Mouse (Mus musculus): ENCODE data around the gene M1ap. TPM values are rescaled to one million over a fixed set of nuclear protein-coding genes. Genes with fewer than 3 reads are reported as not detected.
A peak's percentile ranks its signal among the peaks of the same experiment; 100 is the strongest.

Gene M1ap
- polyA plus RNA-seq, 1 experiment from 2014 or later, result 0.26 TPM

DNA sequence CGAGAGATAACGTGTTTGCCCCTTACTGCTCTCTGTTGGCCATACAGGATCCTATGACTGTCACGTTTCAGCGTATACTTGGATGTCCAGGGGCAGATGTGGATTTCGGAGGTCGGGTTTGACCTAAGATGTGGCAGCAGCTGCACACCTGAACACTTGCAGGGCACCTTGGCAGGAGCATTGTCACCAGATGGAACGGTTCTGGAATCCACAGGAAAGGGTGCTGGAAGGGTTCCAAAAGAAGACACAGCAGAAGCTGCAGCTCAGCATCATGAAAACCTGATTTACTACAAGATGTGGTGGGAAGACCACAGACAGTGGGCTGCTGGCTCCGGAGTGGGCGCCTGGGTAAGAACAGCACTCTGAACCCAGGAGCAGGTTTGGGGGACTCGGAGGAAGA is 20.6 kb upstream of the M1ap start:
- H3K4me1 ChIP-seq (ENCODE audit: control insufficient read depth, insufficient read depth, low read length), result no peaks in the 10 kb centered on the region
- H3K36me3 ChIP-seq (ENCODE audit: control insufficient read depth, insufficient read depth, low read length), result no peaks in the 10 kb centered on the region
- WGBS, result 75% methylated on average over 10 of the region's 10 CpGs
- ATAC-seq (ENCODE audit: insufficient read depth, low FRiP score), result no peak
- H3K9me3 ChIP-seq (replicated peaks; ENCODE audit: control insufficient read depth, low read length), result no peaks in the 10 kb centered on the region
- H3K9ac ChIP-seq (ENCODE audit: low read length), result no peak overlapping the region
- no peaks in the 10 kb centered on the region for H3K27me3 ChIP-seq (ENCODE audit: control insufficient read depth, insufficient read depth, low read length)
- H3K4me2 ChIP-seq (ENCODE audit: low read depth, low read length), result no peak overlapping the region
- H3K27ac ChIP-seq (ENCODE audit: low read length), result no peak overlapping the region
- no peak overlapping the region for H3K4me3 ChIP-seq (replicated peaks; ENCODE audit: low read length)

DNA sequence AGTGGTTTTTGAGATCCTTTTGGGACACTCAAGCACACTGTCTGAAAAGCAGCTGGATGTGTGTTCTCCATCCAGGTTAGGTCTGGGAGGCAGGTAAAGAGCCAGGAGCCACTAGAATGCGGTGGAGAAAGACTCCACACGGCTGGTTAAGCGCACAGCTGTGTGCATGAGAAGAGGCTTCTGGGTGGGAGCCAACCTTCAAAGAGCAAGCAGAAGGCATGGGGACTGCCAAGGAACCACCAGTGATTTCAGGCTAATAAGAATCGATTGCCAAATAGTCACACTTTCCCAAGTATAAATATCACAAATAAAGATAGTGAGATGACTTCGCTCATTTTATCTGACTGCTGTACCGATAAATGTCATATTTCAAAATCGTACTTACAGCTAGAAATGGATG is 20.2 kb upstream of the M1ap start:
- Histone ChIP-seq H3K9ac (ENCODE audit: low read length) (no peak overlapping the region), H3K27ac (ENCODE audit: low read length) (no peak overlapping the region), H3K4me1 (ENCODE audit: control insufficient read depth, insufficient read depth, low read length) (no peaks in the 10 kb centered on the region), H3K36me3 (ENCODE audit: control insufficient read depth, insufficient read depth, low read length) (no peaks in the 10 kb centered on the region), H3K4me2 (ENCODE audit: low read depth, low read length) (no peak overlapping the region), H3K27me3 (ENCODE audit: control insufficient read depth, insufficient read depth, low read length) (no peaks in the 10 kb centered on the region), H3K9me3 (replicated peaks; ENCODE audit: control insufficient read depth, low read length) (no peaks in the 10 kb centered on the region), H3K4me3 (replicated peaks; ENCODE audit: low read length) (no peak overlapping the region)
- 79% methylated on average over 7 of the region's 7 CpGs for WGBS
- ATAC-seq (ENCODE audit: insufficient read depth, low FRiP score), result no peak

DNA sequence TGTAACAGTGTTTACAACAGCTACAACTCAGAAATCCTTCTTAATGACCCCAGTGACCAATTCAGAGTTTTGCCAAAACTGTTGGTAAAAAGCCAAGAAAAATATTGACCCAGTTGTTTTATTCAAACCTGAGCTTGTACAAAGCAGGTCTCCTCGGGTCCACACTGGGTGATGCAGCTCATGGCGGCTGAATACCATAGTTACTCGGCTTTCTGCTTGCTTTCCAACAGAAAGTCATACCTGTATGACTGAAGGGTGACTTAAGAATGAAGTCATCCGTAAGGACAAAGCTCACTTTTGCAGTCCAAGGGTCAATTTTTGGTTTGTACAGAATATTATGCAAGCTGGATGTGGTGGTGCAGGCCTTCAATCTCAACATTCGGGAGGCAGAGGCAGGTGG is 19.1 kb upstream of the M1ap start:
- no peak for ATAC-seq (ENCODE audit: insufficient read depth, low FRiP score)
- Histone ChIP-seq H3K9ac (ENCODE audit: low read length) (no peak overlapping the region), H3K36me3 (ENCODE audit: control insufficient read depth, insufficient read depth, low read length) (no peaks in the 10 kb centered on the region), H3K4me1 (ENCODE audit: control insufficient read depth, insufficient read depth, low read length) (no peaks in the 10 kb centered on the region), H3K4me2 (ENCODE audit: low read depth, low read length) (no peak overlapping the region), H3K9me3 (replicated peaks; ENCODE audit: control insufficient read depth, low read length) (no peaks in the 10 kb centered on the region), H3K27ac (ENCODE audit: low read length) (no peak overlapping the region), H3K27me3 (ENCODE audit: control insufficient read depth, insufficient read depth, low read length) (no peaks in the 10 kb centered on the region), H3K4me3 (replicated peaks; ENCODE audit: low read length) (no peak overlapping the region)
- 67% methylated on average over 5 of the region's 5 CpGs for WGBS

DNA sequence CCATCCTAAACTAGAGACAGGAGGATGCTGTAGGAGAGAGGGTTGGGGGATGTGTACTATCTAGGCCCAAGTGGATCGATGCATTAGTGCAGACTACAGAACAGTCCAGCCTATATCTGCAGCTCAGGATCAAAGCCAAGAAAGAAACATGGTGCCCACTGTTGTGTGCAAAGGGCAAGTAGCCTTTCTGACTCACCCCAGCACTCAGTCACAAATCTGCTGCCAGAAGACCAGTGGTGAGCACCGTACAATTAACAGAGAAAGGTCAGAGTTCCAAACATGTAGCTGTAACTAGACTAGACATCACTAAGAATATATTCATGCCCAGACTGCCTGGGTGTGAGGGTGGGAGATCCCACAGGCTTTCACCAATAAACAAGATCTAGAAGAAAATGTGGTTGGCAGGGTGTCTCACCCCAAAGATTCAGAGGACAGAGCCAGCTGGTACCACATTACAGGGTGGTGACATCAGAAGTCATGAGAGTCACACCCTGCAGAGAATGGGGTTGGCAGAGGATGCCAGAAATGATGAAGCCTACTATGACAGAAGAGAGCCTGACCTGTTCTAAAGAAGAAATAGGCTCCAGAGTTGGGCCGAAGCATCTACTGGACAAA is 12.0 kb upstream of the M1ap start:
- Histone ChIP-seq H3K4me3 (replicated peaks; ENCODE audit: low read length) (no peak overlapping the region), H3K27ac (ENCODE audit: low read length) (no peak overlapping the region), H3K27me3 (ENCODE audit: control insufficient read depth, insufficient read depth, low read length) (peaks cover 10% of the 10 kb centered on the region), H3K36me3 (ENCODE audit: control insufficient read depth, insufficient read depth, low read length) (no peaks in the 10 kb centered on the region), H3K9me3 (replicated peaks; ENCODE audit: control insufficient read depth, low read length) (no peaks in the 10 kb centered on the region), H3K4me1 (ENCODE audit: control insufficient read depth, insufficient read depth, low read length) (no peaks in the 10 kb centered on the region), H3K9ac (ENCODE audit: low read length) (no peak overlapping the region), H3K4me2 (ENCODE audit: low read depth, low read length) (no peak overlapping the region)
- no peak for ATAC-seq (ENCODE audit: insufficient read depth, low FRiP score)
- 85% methylated on average over 3 of the region's 3 CpGs for WGBS

DNA sequence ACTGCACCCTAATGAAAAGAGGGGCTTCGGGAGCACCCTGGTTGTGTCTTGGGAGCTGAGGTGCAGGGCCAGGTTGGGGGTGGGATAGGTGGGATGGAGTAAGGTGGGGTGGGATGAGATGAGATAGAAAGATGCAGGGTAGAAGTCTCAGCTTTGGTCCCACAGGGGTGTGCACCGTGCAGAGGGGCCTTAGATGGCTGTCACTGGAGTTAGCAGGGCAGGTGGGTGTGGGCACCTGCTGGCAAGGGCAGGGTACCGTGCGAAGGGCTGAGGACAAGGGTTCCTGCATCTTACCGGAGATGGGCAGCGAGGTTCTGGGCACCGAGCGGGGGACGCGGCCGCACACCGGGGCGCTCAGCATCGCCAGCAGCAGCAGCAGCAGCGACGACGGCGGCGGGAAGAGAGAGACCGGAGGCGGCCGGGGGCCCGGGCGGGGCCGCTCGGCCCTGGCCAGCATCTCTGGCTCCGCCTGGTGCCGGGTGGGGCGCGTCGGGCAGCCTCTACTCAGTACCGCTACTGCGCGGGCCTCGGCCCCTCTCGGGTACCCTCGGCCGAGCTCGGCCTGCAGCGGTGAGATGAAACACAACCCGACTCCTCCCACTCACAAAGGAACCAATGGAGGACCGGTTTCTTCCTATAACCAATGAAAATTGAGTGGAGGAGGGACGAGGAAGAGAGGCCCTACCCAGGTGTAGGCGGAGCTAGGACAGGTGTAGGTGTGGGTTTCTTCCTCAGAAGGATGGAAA is 7.4 kb upstream of the M1ap start, which contains the start of gene Sema4f:
Sema4f (minus strand) TSS at position 603 of the 746 bp plus-strand sequence.
- Histone ChIP-seq H3K4me1 (ENCODE audit: control insufficient read depth, insufficient read depth, low read length) (no peaks in the 10 kb centered on the region), H3K27ac (ENCODE audit: low read length) (no peak within 1 kb of the TSS), H3K9ac (ENCODE audit: low read length) (peak within 1 kb of the TSS; percentile 72), H3K4me2 (ENCODE audit: low read depth, low read length) (peak within 1 kb of the TSS; percentile 86), H3K4me3 (replicated peaks; ENCODE audit: low read length) (peak within 1 kb of the TSS; percentile 55), H3K36me3 (ENCODE audit: control insufficient read depth, insufficient read depth, low read length) (no peaks in the 10 kb centered on the region), H3K9me3 (replicated peaks; ENCODE audit: control insufficient read depth, low read length) (no peaks in the 10 kb centered on the region), H3K27me3 (ENCODE audit: control insufficient read depth, insufficient read depth, low read length) (peaks cover 10% of the 10 kb centered on the region)
- WGBS, result 2% methylated on average over 38 of the region's 44 CpGs
- peak; percentile 90 for ATAC-seq (ENCODE audit: insufficient read depth, low FRiP score)

DNA sequence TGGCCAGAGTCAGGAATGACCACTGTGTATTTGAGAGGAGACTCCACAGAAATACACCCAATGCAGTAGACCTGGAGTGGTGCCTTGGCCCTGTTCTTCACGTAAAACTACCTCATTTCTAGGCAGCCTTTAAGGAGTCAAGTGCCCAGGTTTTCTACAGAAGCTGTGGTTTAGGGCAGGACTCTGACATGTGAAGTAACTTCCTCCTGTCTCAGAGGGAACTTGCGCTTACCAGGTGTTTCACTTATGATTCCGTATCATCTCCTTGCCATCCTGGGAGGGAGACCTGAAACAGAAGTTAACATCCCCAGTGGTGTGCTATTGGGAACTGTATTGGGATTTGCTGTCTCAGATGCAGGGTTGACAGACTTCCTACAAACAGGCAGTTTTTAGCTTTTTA is 5.9 kb upstream of the M1ap start:
- Histone ChIP-seq H3K27ac (ENCODE audit: low read length) (no peak overlapping the region), H3K36me3 (ENCODE audit: control insufficient read depth, insufficient read depth, low read length) (no peaks in the 10 kb centered on the region), H3K9me3 (replicated peaks; ENCODE audit: control insufficient read depth, low read length) (no peaks in the 10 kb centered on the region), H3K4me2 (ENCODE audit: low read depth, low read length) (no peak overlapping the region), H3K9ac (ENCODE audit: low read length) (no peak overlapping the region), H3K27me3 (ENCODE audit: control insufficient read depth, insufficient read depth, low read length) (peaks cover 10% of the 10 kb centered on the region), H3K4me3 (replicated peaks; ENCODE audit: low read length) (no peak overlapping the region), H3K4me1 (ENCODE audit: control insufficient read depth, insufficient read depth, low read length) (no peaks in the 10 kb centered on the region)
- WGBS, result 66% methylated on average over 3 of the region's 3 CpGs
- no peak for ATAC-seq (ENCODE audit: insufficient read depth, low FRiP score)

DNA sequence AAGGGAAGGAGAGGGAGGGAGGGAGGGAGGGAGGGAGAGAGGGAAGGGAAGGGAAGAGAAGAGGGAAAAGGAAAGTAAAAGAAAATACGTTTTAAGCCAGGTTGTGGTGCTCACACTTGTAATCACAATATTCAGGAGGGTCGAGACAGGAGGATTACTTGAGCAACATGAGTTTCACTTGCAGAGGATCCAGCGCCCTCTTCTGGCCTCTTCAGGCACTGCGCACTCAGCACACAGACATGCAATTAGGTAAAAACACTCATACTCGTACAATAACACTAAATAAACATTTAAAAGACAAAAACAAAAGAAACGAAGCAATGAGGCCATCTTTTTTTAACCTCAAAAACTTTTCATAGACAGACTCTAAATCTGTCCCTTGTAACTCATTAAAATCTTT is 952 bp upstream of the M1ap start:
- 52% methylated on average over 6 of the region's 6 CpGs for WGBS
- no peaks in the 10 kb centered on the region for H3K4me1 ChIP-seq (ENCODE audit: control insufficient read depth, insufficient read depth, low read length)
- no peak overlapping the region for H3K4me3 ChIP-seq (replicated peaks; ENCODE audit: low read length)
- H3K27ac ChIP-seq (ENCODE audit: low read length), result no peak overlapping the region
- no peaks in the 10 kb centered on the region for H3K36me3 ChIP-seq (ENCODE audit: control insufficient read depth, insufficient read depth, low read length)
- H3K9ac ChIP-seq (ENCODE audit: low read length), result no peak overlapping the region
- no peaks in the 10 kb centered on the region for H3K9me3 ChIP-seq (replicated peaks; ENCODE audit: control insufficient read depth, low read length)
- no peak for ATAC-seq (ENCODE audit: insufficient read depth, low FRiP score)
- no peaks in the 10 kb centered on the region for H3K27me3 ChIP-seq (ENCODE audit: control insufficient read depth, insufficient read depth, low read length)
- no peak overlapping the region for H3K4me2 ChIP-seq (ENCODE audit: low read depth, low read length)

DNA sequence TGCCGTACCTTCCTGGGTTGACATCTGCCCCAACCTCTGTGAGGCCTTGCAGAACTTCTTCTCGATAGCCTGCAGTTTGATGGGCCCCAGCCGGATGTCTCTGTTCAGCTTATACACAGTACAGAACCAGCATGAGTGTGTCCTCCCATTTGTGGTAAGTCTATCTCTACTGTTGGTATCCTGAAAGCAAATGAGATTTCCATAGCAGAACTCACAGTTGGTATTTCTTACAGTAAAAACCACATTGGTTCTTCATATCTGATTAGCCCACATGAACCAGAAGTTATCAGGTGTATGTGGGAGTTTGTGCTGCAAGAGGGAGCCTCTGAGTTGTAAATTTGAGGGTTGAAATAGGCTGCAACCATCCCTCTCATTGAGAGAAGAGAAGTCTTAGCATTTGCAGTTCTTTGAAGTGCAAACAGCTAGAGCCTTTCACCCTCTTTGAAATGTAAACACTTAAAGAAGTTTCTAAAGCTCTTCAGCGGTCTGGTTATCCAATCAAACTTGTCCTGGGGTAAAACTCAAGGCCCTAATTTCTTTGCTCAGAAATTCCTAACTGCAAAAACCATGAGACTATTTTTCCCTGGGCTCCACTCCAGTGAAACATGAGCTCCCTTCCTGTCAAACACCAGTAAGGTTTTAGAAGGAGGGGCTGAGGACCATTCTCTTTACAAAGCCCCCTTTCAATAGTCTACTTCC is 10.0 kb downstream of the M1ap start:
- H3K4me1 ChIP-seq (ENCODE audit: control insufficient read depth, insufficient read depth, low read length), result peaks cover 9% of the 10 kb centered on the region
- H3K27ac ChIP-seq (ENCODE audit: low read length), result peak overlapping the region; percentile 25; the same call in 1 of the 2 replicates
- ATAC-seq (ENCODE audit: insufficient read depth, low FRiP score), result peak; percentile 40; the same call in 1 of the 2 replicates
- H3K4me3 ChIP-seq (replicated peaks; ENCODE audit: low read length), result no peak overlapping the region
- WGBS, result 41% methylated on average over 4 of the region's 4 CpGs
- H3K9me3 ChIP-seq (replicated peaks; ENCODE audit: control insufficient read depth, low read length), result no peaks in the 10 kb centered on the region
- H3K4me2 ChIP-seq (ENCODE audit: low read depth, low read length), result no peak overlapping the region
- no peaks in the 10 kb centered on the region for H3K27me3 ChIP-seq (ENCODE audit: control insufficient read depth, insufficient read depth, low read length)
- no peak overlapping the region for H3K9ac ChIP-seq (ENCODE audit: low read length)
- H3K36me3 ChIP-seq (ENCODE audit: control insufficient read depth, insufficient read depth, low read length), result no peaks in the 10 kb centered on the region

DNA sequence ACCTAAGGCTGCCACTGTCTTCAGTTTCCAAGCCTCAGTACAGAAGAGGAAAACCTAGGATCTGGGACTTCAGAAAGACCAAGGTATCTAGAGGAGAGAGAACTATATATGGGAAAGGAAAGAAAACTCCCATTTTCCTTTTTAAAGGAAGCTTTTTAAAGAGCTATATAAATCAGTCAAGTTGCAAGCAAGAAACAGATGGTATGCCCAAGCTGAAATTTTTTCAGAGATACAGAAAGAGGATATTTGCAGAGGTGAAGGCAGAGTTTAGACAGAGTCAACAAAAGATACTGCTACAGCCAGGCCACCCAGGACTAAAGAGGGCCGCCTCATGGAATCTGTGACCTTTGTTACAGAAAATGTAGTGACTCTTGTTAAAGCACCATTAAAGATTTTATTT is 15.0 kb downstream of the M1ap start:
- H3K9ac ChIP-seq (ENCODE audit: low read length), result no peak overlapping the region
- no peaks in the 10 kb centered on the region for H3K27me3 ChIP-seq (ENCODE audit: control insufficient read depth, insufficient read depth, low read length)
- H3K4me2 ChIP-seq (ENCODE audit: low read depth, low read length), result no peak overlapping the region
- H3K4me3 ChIP-seq (replicated peaks; ENCODE audit: low read length), result no peak overlapping the region
- no peak overlapping the region for H3K27ac ChIP-seq (ENCODE audit: low read length)
- peaks cover 4% of the 10 kb centered on the region for H3K4me1 ChIP-seq (ENCODE audit: control insufficient read depth, insufficient read depth, low read length)
- WGBS, result 51% methylated on average over 1 of the region's 1 CpGs
- no peak for ATAC-seq (ENCODE audit: insufficient read depth, low FRiP score)
- no peaks in the 10 kb centered on the region for H3K9me3 ChIP-seq (replicated peaks; ENCODE audit: control insufficient read depth, low read length)
- no peaks in the 10 kb centered on the region for H3K36me3 ChIP-seq (ENCODE audit: control insufficient read depth, insufficient read depth, low read length)

Data from stomach, embryonic 16.5 days (tissue).